Mouse (Mus musculus): Measurements from ENCODE around the gene Peli1.
"Not testable (repeated sequence)": the region's sequence is repeated elsewhere in the genome, so short reads cannot be mapped to it uniquely, and the experiment has no call there.

Gene Peli1

DNA sequence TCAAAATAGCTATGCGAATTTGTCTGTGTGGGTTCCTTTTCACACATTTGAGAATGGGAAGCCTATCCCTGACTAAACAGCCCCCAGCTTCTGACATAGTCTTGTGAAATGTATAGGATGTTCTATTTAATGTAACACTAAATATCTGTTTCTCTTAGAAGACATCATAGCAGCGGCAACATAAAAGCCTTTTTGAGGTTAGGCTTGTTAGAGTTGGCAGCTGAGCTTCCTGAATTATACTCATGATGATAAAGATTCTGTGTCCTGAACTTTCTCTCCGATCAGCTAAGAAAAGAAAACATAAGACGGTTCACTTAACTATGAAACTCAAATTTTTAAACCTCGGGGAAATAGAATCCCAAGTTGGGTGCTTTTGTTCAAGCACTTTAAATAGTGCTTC lies 59.2 kb downstream of the Peli1 start:
- no peak for DNase-seq (ENCODE audit: low read depth, low spot score)

GRCm38 (mm10) chr11:21151672-21152071 lies 60.6 kb downstream of the Peli1 start:
- no peak for DNase-seq (ENCODE audit: low read depth, low spot score)

GRCm38 (mm10) chr11:21153111-21153510 lies 62.0 kb downstream of the Peli1 start:
- DNase-seq (ENCODE audit: low read depth, low spot score): no peak

GRCm38 (mm10) chr11:21157595-21157994 lies 66.5 kb downstream of the Peli1 start:
- no peak for DNase-seq (ENCODE audit: low read depth, low spot score)

DNA sequence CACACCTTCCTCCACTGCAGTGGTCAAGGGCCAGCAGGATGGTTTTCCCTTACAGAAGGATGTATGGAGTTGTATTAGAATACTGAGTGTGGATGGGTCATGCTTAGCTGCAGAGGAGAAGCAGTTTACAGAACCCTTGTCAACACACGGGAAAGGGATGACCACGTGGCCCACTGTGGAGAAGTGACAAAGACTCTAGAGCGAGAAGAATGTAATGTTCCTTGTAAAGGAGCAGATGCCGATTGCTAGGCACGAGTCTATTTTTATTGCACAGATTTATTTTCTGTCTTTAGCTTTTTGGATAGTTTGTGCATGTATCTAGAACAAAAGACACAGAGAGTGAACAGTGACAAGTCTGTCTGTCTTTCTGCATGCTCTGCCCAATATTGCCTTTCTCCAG lies 71.0 kb downstream of the Peli1 start:
- DNase-seq (ENCODE audit: low read depth, low spot score): no peak

DNA sequence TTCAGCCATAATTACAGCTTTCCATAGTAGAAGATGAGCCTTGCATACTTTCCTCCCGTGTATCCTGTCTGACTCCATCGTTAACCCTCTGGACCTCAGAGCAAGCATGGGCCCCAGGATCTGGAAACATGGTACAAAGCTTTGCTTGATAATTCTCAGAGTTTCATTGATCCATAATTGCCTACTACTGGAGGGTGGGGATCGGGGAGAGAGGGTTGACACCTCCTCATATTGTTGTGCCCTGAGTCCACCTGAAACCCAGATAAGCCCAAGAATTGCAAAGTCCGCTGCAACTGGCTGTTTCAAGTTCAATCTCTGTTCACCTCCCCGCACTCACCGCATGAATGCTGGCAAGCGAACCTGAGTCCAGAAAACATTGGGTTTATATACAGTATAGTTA lies 72.1 kb downstream of the Peli1 start:
- DNase-seq (ENCODE audit: low read depth, low spot score): no peak

DNA sequence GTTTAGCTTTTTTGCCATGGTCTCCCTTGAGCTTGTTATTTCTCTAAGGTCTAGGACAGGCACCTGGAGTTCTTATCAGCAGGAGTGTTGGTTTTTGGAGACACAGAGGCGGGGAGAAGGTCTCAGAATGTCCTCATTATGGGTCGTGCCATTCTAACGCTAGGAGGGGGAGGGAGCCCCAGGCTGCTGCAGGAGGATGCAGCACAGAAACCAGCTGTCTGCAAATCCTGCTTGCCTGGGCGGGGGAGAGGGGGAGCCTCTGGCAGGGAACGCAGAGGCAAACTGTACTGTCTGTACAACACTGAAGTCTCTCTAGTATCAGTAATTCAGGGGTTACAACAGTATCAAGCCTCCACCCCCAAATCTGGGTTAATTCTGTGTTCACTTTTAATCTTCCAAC lies 72.6 kb downstream of the Peli1 start:
- no peak for DNase-seq (ENCODE audit: low read depth, low spot score)

DNA sequence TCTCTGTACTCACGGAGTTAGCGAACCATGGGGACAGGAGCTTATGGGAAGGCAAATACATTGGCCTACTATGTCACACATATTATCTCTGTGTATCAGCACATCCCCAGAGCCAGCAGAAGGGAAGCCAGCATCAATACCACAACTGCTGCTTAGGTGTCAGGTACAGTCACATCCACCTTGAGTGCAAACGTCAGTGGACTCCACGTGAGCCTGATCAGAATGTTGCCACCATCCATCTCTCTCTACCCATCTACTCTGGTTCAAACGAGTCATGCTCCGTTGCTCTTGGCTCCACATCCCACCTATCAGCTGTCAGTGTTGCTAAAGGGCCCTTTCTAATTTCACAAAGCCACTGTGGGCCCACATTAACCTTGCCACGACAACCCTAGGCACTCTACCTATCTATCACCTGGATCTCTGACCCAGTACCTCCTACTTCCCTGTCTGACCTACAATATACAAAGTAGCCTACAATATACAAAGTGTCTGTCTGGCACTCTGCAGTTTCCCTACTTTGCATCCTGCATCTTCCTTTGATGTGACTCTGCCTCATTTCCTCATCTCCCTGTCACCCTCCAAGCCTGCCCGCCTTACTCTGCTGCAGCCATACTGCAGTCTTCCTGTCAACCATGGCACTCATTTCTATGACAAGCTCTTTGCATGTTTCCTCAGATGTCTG lies 73.4 kb downstream of the Peli1 start:
- no peak for DNase-seq (ENCODE audit: low read depth, low spot score)

DNA sequence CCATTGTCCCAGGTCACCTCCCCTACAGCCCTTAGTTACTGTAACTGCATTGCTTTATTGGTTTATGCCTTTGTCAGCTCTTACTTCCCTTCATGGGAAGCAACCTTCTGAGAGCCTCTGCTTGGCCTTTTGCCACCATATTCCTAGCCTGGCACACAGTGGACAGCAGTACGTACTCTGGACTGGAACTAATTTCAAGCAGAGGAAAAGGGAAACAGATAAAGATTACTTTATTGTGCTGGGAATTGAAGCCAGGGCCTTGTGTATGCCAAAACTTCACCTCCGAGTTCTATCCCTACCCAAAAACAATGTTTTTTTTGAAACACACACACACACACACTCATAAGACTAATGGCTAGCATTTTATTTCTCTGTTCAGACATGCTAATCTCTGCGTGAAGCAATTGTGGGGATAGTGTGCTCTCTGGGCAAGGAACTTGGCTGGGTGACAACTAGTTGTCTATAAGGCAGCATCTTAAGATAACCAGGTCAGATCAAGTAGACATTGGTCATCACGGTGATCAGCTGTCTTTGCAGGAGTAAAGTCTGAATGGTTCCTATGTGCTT lies 74.0 kb downstream of the Peli1 start:
- no peak for DNase-seq (ENCODE audit: low read depth, low spot score)

GRCm38 (mm10) chr11:21166495-21167096 lies 75.5 kb downstream of the Peli1 start:
- no peak for DNase-seq (ENCODE audit: low read depth, low spot score)

GRCm38 (mm10) chr11:21168828-21169607 lies 77.9 kb downstream of the Peli1 start:
- peak; percentile 69 for DNase-seq (ENCODE audit: low read depth, low spot score)

- not testable (repeated sequence) for DNase-seq (ENCODE audit: low read depth, low spot score)
Observed at GRCm38 (mm10) chr11:21169608-21169860, 78.4 kb downstream of the Peli1 start.

- DNase-seq (ENCODE audit: low read depth, low spot score): no peak
Observed at GRCm38 (mm10) chr11:21172281-21172680, 81.2 kb downstream of the Peli1 start.

GRCm38 (mm10) chr11:21173926-21174325 lies 82.8 kb downstream of the Peli1 start:
- DNase-seq (ENCODE audit: low read depth, low spot score): no peak

- DNase-seq (ENCODE audit: low read depth, low spot score): peak; percentile 87
Observed at GRCm38 (mm10) chr11:21174396-21174795, 83.3 kb downstream of the Peli1 start.

- no peak for DNase-seq (ENCODE audit: low read depth, low spot score)
Observed at GRCm38 (mm10) chr11:21175063-21175462, 84.0 kb downstream of the Peli1 start.

DNA sequence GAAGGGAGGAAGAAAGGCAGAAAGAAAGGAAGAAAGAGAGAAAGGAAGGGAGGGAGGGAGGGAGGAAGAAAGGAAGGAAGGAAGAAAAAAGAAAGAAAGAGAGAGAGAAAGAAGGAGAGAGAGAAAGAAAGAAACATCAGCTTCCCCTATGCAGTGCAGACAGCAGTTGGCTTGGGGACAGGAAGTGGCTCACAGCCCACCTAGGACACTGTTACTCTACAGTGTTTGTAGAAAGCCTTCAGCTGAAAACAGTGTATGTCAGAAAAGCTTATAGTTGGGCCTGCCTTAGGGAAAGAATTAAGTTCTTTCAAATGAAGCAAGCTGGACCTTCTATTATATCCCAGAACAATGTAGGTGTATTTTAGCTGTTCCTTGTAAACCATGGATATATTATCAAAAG lies 85.4 kb downstream of the Peli1 start:
- DNase-seq (ENCODE audit: low read depth, low spot score): no peak

- peak; percentile 37 for DNase-seq (ENCODE audit: low read depth, low spot score)
Observed at GRCm38 (mm10) chr11:21178343-21178742, 87.3 kb downstream of the Peli1 start.

- DNase-seq (ENCODE audit: low read depth, low spot score): no peak
Observed at GRCm38 (mm10) chr11:21178998-21179645, 88.0 kb downstream of the Peli1 start.

GRCm38 (mm10) chr11:21179873-21180272 lies 88.8 kb downstream of the Peli1 start:
- not testable (repeated sequence) for DNase-seq (ENCODE audit: low read depth, low spot score)

DNA sequence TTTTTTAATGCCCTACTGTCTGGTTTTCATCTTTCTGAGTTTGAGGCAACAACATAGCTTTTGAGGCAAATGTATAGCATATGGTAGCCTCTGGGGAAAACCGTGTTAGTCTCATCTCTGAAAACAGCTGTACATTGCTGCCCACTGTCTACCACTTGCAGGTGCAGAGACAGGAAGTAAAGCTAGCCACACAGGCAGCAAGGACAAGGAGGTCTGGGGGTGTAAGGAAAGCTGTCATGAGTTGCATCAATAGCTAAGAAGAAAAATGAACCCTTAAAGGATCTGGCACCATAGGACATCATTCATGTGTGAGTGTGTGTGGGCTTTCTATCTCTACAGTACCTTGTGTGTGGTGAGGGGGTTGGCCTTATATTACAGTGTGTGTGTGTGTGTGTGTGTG lies 89.6 kb downstream of the Peli1 start:
- DNase-seq (ENCODE audit: low read depth, low spot score): no peak

- DNase-seq (ENCODE audit: low read depth, low spot score): no peak
Observed at GRCm38 (mm10) chr11:21181616-21182015, 90.5 kb downstream of the Peli1 start.
